11 mouse cellular contexts compared by ENCODE assay signal in genomic region chr7:135495303-135495702, GRCm38 (mm10). TPM values are rescaled to one million over a fixed set of nuclear protein-coding genes. Genes with fewer than 3 reads are reported as not detected.
DNase-seq lines count a peak whose midpoint lies in the region; ATAC-seq and TF ChIP-seq lines count a peak whose summit lies in the region.
"Had no signal": no experiment of that assay in that cellular context is flagged by ENCODE, and none has a peak within 500 bp of the region (broad histone marks: within the 10 kb centered on the region; RNA-seq: fewer than 3 reads in every experiment).

No protein-coding gene starts in this region.

- no peaks in the 10 kb centered on the region for H3K36me3 ChIP-seq in kidney, postnatal 0 days (ENCODE audit: insufficient read depth, low read length)
- no peaks in the 10 kb centered on the region for H3K36me3 ChIP-seq in kidney, embryonic 15.5 days
- H3K36me3 ChIP-seq in midbrain, embryonic 13.5 days, result no peaks in the 10 kb centered on the region

- WGBS in kidney, postnatal 0 days, result 41% methylated on average over 3 of the region's 3 CpGs
- WGBS in kidney, embryonic 15.5 days, result 49% methylated on average over 3 of the region's 3 CpGs
- WGBS in midbrain, embryonic 13.5 days, result 48% methylated on average over 3 of the region's 3 CpGs

- H3K4me1 ChIP-seq in kidney, postnatal 0 days (replicated peaks; ENCODE audit: insufficient read depth, low read length), result no peaks in the 10 kb centered on the region
- H3K4me1 ChIP-seq in kidney, embryonic 15.5 days, result no peaks in the 10 kb centered on the region
- no peaks in the 10 kb centered on the region for H3K4me1 ChIP-seq in midbrain, embryonic 13.5 days (replicated peaks)

- no peak overlapping the region for H3K4me2 ChIP-seq in kidney, postnatal 0 days (ENCODE audit: low read length)
- H3K4me2 ChIP-seq in kidney, embryonic 15.5 days, result no peak overlapping the region
- H3K4me2 ChIP-seq in midbrain, embryonic 13.5 days (replicated peaks), result no peak overlapping the region

- H3K27me3 ChIP-seq in kidney, postnatal 0 days (ENCODE audit: insufficient read depth, low read length), result no peaks in the 10 kb centered on the region
- no peaks in the 10 kb centered on the region for H3K27me3 ChIP-seq in kidney, embryonic 15.5 days
- no peaks in the 10 kb centered on the region for H3K27me3 ChIP-seq in midbrain, embryonic 13.5 days

- peak; percentile 64 for TF ChIP-seq CTCF in kidney, postnatal 0 days (IDR thresholded peaks at IDR 0.05; ENCODE audit: low read depth)

- H3K9me3 ChIP-seq in kidney, postnatal 0 days (replicated peaks; ENCODE audit: low read length), result no peaks in the 10 kb centered on the region
- H3K9me3 ChIP-seq in kidney, embryonic 15.5 days (replicated peaks), result no peaks in the 10 kb centered on the region
- 0 out of 2 replicates have a peak, but pooled peaks cover 6% of the 10 kb centered on the region for H3K9me3 ChIP-seq in midbrain, embryonic 13.5 days

- H3K9ac ChIP-seq in kidney, postnatal 0 days (ENCODE audit: low read depth, low read length), result no peak overlapping the region
- H3K9ac ChIP-seq in kidney, embryonic 15.5 days, result no peak overlapping the region
- no peak overlapping the region for H3K9ac ChIP-seq in midbrain, embryonic 13.5 days (replicated peaks)

- ATAC-seq in kidney, postnatal 0 days (replicated peaks; ENCODE audit: low FRiP score, low read depth), result no peak
- ATAC-seq in kidney, embryonic 15.5 days (replicated peaks; ENCODE audit: low FRiP score), result no peak
- ATAC-seq in midbrain, embryonic 13.5 days, result no peak

- peak; percentile 48 to 81 for DNase-seq in adrenal gland, adult (ENCODE audit: inconsistent age in 2 of 2, low spot score in 1 of 2)
- no peak for DNase-seq in adrenal gland, postnatal 4 days (ENCODE audit: low spot score in 2 of 2)
- peak; percentile 35 for DNase-seq in kidney, postnatal 0 days (ENCODE audit: low spot score)
- DNase-seq in adrenal gland, postnatal 10 days, result peak; percentile 28
- peak; percentile 14 for DNase-seq in kidney, postnatal 14 days
- no peak for DNase-seq in c-Kit-positive CD71-positive TER-119-positive erythroid progenitor cells, embryonic 14.5 days (ENCODE audit: low spot score)
- DNase-seq: gastrocnemius, postnatal 25 days; right cerebral cortex, adult 18-20 months had no signal

- H3K4me3 ChIP-seq in kidney, postnatal 0 days (replicated peaks; ENCODE audit: low read depth, low read length), result no peak overlapping the region
- no peak overlapping the region for H3K4me3 ChIP-seq in kidney, embryonic 15.5 days (replicated peaks)
- no peak overlapping the region for H3K4me3 ChIP-seq in midbrain, embryonic 13.5 days (replicated peaks)

- no peak overlapping the region for H3K27ac ChIP-seq in kidney, postnatal 0 days
- no peak overlapping the region for H3K27ac ChIP-seq in kidney, embryonic 15.5 days
- H3K27ac ChIP-seq in midbrain, embryonic 13.5 days, result no peak overlapping the region
- H3K27ac ChIP-seq: macrophage had no signal

RNA-seq across cellular contexts. Expression of gene Clrn3, which starts 33.2 kb away (rescaled TPM):
- 1 to 10 TPM in 1 of 2 experiments, not detected in 1; 3.8 TPM for total RNA-seq in adrenal gland, postnatal 4 days (2021)
- polyA plus RNA-seq in kidney, postnatal 0 days (2015; fragmentation: Nextera tagmentation; extraction: Ambion mirVana), result 24.6 and 26.1 TPM in 2 replicates
- 8.9 and 9.4 TPM in 2 replicates for polyA plus RNA-seq in kidney, embryonic 15.5 days (2015; fragmentation: Nextera tagmentation; extraction: Ambion mirVana)
- not detected for total RNA-seq in adrenal gland, postnatal 10 days (2021)
- polyA plus RNA-seq in midbrain, embryonic 13.5 days (2015; fragmentation: Nextera tagmentation; extraction: Ambion mirVana), result not detected in 2 replicates
- total RNA-seq: gastrocnemius, postnatal 25 days had no signal
- polyA plus RNA-seq: macrophage had no signal

RNA-seq across cellular contexts. Expression of gene Ptpre, which starts 42.0 kb away (rescaled TPM):
- total RNA-seq in adrenal gland, postnatal 4 days (2021), result 1 to 10 TPM; 6.6 to 7.7 TPM
- 1.0 and 1.3 TPM in 2 replicates for polyA plus RNA-seq in kidney, postnatal 0 days (2015; fragmentation: Nextera tagmentation; extraction: Ambion mirVana)
- 1.6 TPM in 2 replicates for polyA plus RNA-seq in kidney, embryonic 15.5 days (2015; fragmentation: Nextera tagmentation; extraction: Ambion mirVana)
- total RNA-seq in adrenal gland, postnatal 10 days (2021), result 1 to 10 TPM; 4.1 to 8.0 TPM
- 3.7 and 4.4 TPM in 2 replicates for polyA plus RNA-seq in midbrain, embryonic 13.5 days (2015; fragmentation: Nextera tagmentation; extraction: Ambion mirVana)

Comparison
In these comparisons a context has a peak if more than half of its experiments do, and no peak if none do; other contexts are left out.
1. DNase-seq: peak in adrenal gland, adult (2 of 2), kidney, postnatal 0 days (single experiment), adrenal gland, postnatal 10 days (single experiment) and kidney, postnatal 14 days (single experiment); none in adrenal gland, postnatal 4 days (0 of 2) and c-Kit-positive CD71-positive TER-119-positive erythroid progenitor cells, embryonic 14.5 days (single experiment).